Mouse (Mus musculus) embryonic fibroblast, embryonic 13.5 days (primary cell): ENCODE measurements around the gene Ccdc188.

Experiments
- CTCF ChIP-seq: IDR thresholded peaks from 2 replicates; pipeline ENCODE4 v1.5.1; 2011; ENCODE audit warnings: mild to moderate bottlenecking, control low read depth, low read length, moderate library complexity, borderline replicate concordance; ENCODE audit not compliant: insufficient read depth
- POLR2A ChIP-seq: IDR thresholded peaks from 2 replicates; pipeline ENCODE4 v1.6.1; 2011; ENCODE audit warnings: low read depth, mild to moderate bottlenecking, control low read depth, low read length, moderate library complexity

DNA sequence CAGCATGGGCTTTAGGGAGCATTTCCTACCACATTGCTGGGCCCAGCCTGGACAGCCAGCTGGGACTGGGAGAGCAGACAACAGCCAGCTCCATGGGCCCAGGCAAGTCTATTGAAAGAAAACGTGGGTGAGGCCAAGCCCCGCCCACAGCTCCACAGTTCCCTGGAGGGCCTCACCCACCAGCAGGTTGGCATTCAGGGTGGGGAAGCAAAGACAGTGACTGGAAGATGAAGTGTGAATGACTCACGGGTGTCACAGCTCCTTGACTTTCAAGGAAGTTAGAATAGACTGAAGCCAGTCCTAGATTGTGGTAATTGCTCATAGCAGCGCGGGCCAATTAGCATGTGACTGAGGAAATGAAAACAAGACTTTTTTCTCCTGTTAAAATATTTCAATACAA lies 22.6 kb upstream of the Ccdc188 start:
- TF ChIP-seq CTCF = no peak
- TF ChIP-seq POLR2A = no peak
